Mouse (Mus musculus) neural tube, embryonic 14.5 days (tissue): Measurements from ENCODE around the gene Gpank1. TPM values are rescaled to one million over a fixed set of nuclear protein-coding genes. Genes with fewer than 3 reads are reported as not detected.

Experiments used
- ATAC-seq: fragments of 200-750 bp; cut with Nextera tagmentation; 2 replicates; pipeline ENCODE4 v1.8.0; 2017; ENCODE audit warnings: low read depth, mild to moderate bottlenecking, moderate TSS enrichment, moderate library complexity
- H3K27ac ChIP-seq: fragments of 300-500 bp; sonication (generic); 2 replicates; pipeline ENCODE4 v1.5.1; 2014; ENCODE audit warnings: low read depth, mild to moderate bottlenecking, control low read depth, low read length, moderate library complexity, mixed read lengths
- H3K27me3 ChIP-seq: fragments of 300-500 bp; sonication (generic); 2 replicates; pipeline ENCODE4 v1.6.1; 2014; ENCODE audit warnings: low read length; ENCODE audit not compliant: control insufficient read depth, insufficient read depth
- H3K36me3 ChIP-seq: fragments of 300-500 bp; sonication (generic); 2 replicates; pipeline ENCODE4 v1.6.1; 2014; ENCODE audit warnings: low read length, mixed read lengths; ENCODE audit not compliant: control insufficient read depth, insufficient read depth
- H3K4me1 ChIP-seq: fragments of 300-500 bp; sonication (generic); 2 replicates; pipeline ENCODE4 v1.6.1; 2014; ENCODE audit warnings: low read length; ENCODE audit not compliant: control insufficient read depth, insufficient read depth
- H3K4me2 ChIP-seq: fragments of 300-500 bp; sonication (generic); 2 replicates; pipeline ENCODE4 v1.6.1; 2014; ENCODE audit warnings: mild to moderate bottlenecking, low read depth, low read length, control low read depth
- H3K4me3 ChIP-seq: fragments of 300-500 bp; sonication (generic); 2 replicates; pipeline ENCODE4 v1.5.1; 2014; ENCODE audit warnings: low read depth, low read length, control low read depth, mixed read lengths
- H3K9ac ChIP-seq: fragments of 300-500 bp; sonication (generic); replicated peaks from 2 replicates; pipeline ENCODE4 v1.6.1; 2014; ENCODE audit warnings: low read depth, mild to moderate bottlenecking, control low read depth, low read length, mixed read lengths
- H3K9me3 ChIP-seq: fragments of 300-500 bp; sonication (generic); 2 replicates; pipeline ENCODE4 v1.6.1; 2016; ENCODE audit warnings: low read length; ENCODE audit not compliant: control insufficient read depth
- WGBS: fragments of 180-500 bp; shearing (Covaris S2); extraction: QIAGEN DNeasy Blood & Tissue Kit; methylation state at CpG from one replicate; pipeline ENCODE4 v1.1.7; 2014; 5-methylcytosine and 5-hydroxymethylcytosine counted together
- polyA plus RNA-seq: library from polyadenylated mRNA; unstranded; fragments of >200 nt; fragmentation: Nextera tagmentation; extraction: Ambion mirVana; gene quantifications from 2 replicates; pipeline ENCODE4 v1.2.1, GENCODE M21; 2014

Gene Gpank1
- polyA plus RNA-seq, 1 experiment from 2014 or later, result 22.2 TPM

- peaks cover 79% of the 10 kb centered on the region for H3K36me3 ChIP-seq
- H3K4me3 ChIP-seq, result no peak overlapping the region
- H3K27ac ChIP-seq, result no peak overlapping the region
- H3K9ac ChIP-seq, result no peak overlapping the region
- ATAC-seq, result no peak
- no peaks in the 10 kb centered on the region for H3K9me3 ChIP-seq
- H3K4me2 ChIP-seq, result no peak overlapping the region
- H3K4me1 ChIP-seq, result peaks cover 17% of the 10 kb centered on the region; the same call in 1 of the 2 replicates
- no peaks in the 10 kb centered on the region for H3K27me3 ChIP-seq
- WGBS, result 94% methylated on average over 16 of the region's 16 CpGs
These were observed 37.8 kb downstream of the Gpank1 start for GRCm38 (mm10) chr17:35158850-35159593.

- H3K4me2 ChIP-seq, result no peak overlapping the region
- no peaks in the 10 kb centered on the region for H3K9me3 ChIP-seq
- 85% methylated on average over 7 of the region's 7 CpGs for WGBS
- no peaks in the 10 kb centered on the region for H3K27me3 ChIP-seq
- no peak overlapping the region for H3K4me3 ChIP-seq
- peaks cover 17% of the 10 kb centered on the region; the same call in 1 of the 2 replicates for H3K4me1 ChIP-seq
- H3K9ac ChIP-seq, result no peak overlapping the region
- no peak overlapping the region for H3K27ac ChIP-seq
- no peak for ATAC-seq
- peaks cover 73% of the 10 kb centered on the region for H3K36me3 ChIP-seq
These were observed 38.4 kb downstream of the Gpank1 start for GRCm38 (mm10) chr17:35159638-35160037.

- ATAC-seq, result no peak
- no peaks in the 10 kb centered on the region for H3K27me3 ChIP-seq
- H3K4me2 ChIP-seq, result no peak overlapping the region
- no peak overlapping the region for H3K27ac ChIP-seq
- H3K9ac ChIP-seq, result no peak overlapping the region
- H3K4me1 ChIP-seq, result peaks cover 24% of the 10 kb centered on the region
- no peak overlapping the region for H3K4me3 ChIP-seq
- 75% methylated on average over 11 of the region's 11 CpGs for whole genome bisulfite sequencing
- H3K36me3 ChIP-seq, result peaks cover 55% of the 10 kb centered on the region
- no peaks in the 10 kb centered on the region for H3K9me3 ChIP-seq
These were observed 40.2 kb downstream of the Gpank1 start for GRCm38 (mm10) chr17:35161421-35161820.

GRCm38 (mm10) chr17:35162121-35162520 lies 40.9 kb downstream of the Gpank1 start:
- H3K27me3 ChIP-seq, result no peaks in the 10 kb centered on the region
- H3K9me3 ChIP-seq, result no peaks in the 10 kb centered on the region
- H3K4me1 ChIP-seq, result peaks cover 26% of the 10 kb centered on the region
- no peak for ATAC-seq
- no peak overlapping the region for H3K9ac ChIP-seq
- H3K36me3 ChIP-seq, result peaks cover 48% of the 10 kb centered on the region
- peak overlapping the region; percentile 89 for H3K4me2 ChIP-seq
- H3K4me3 ChIP-seq, result peak overlapping the region; percentile 89
- WGBS, result 79% methylated on average over 14 of the region's 14 CpGs
- H3K27ac ChIP-seq, result no peak overlapping the region

GRCm38 (mm10) chr17:35162730-35163129 lies 41.5 kb downstream of the Gpank1 start:
- 52% methylated on average over 12 of the region's 12 CpGs for WGBS
- peaks cover 42% of the 10 kb centered on the region for H3K36me3 ChIP-seq
- no peak overlapping the region for H3K27ac ChIP-seq

GRCm38 (mm10) chr17:35163326-35164081 lies 42.2 kb downstream of the Gpank1 start:
- Histone ChIP-seq H3K27ac (peak overlapping the region; percentile 92), H3K4me3 (peak overlapping the region; percentile 89)
- no peak for ATAC-seq

More at GRCm38 (mm10) chr17:35162730-35163129, 41.5 kb downstream of the Gpank1 start:
- H3K4me3 ChIP-seq, result peak overlapping the region; percentile 89
- no peak for ATAC-seq
- H3K4me2 ChIP-seq, result peak overlapping the region; percentile 89
- no peaks in the 10 kb centered on the region for H3K27me3 ChIP-seq
- H3K4me1 ChIP-seq, result peaks cover 26% of the 10 kb centered on the region
- no peaks in the 10 kb centered on the region for H3K9me3 ChIP-seq
- H3K9ac ChIP-seq, result peak overlapping the region; percentile 98

GRCm38 (mm10) chr17:35164218-35164567 lies 42.9 kb downstream of the Gpank1 start:
- WGBS, result 0% methylated on average over 26 of the region's 28 CpGs
- H3K27ac ChIP-seq, result peak overlapping the region; percentile 92

More at GRCm38 (mm10) chr17:35163326-35164081, 42.2 kb downstream of the Gpank1 start:
- H3K36me3 ChIP-seq, result peaks cover 35% of the 10 kb centered on the region
- peak overlapping the region; percentile 98 for H3K9ac ChIP-seq
- H3K4me1 ChIP-seq, result peaks cover 26% of the 10 kb centered on the region
- H3K27me3 ChIP-seq, result no peaks in the 10 kb centered on the region
- 12% methylated on average over 8 of the region's 8 CpGs for WGBS
- H3K9me3 ChIP-seq, result no peaks in the 10 kb centered on the region
- peak overlapping the region; percentile 89 for H3K4me2 ChIP-seq

GRCm38 (mm10) chr17:35164568-35165450 lies 43.6 kb downstream of the Gpank1 start, which contains the start of gene Prrc2a:
Prrc2a (minus strand) TSS chr17:35164897.
- under 1% methylated on average over 82 of the region's 89 CpGs for WGBS
- H3K4me3 ChIP-seq, result peak within 1 kb of the TSS; percentile 89
- ATAC-seq, result peak; percentile 92

More at GRCm38 (mm10) chr17:35164218-35164567, 42.9 kb downstream of the Gpank1 start:
- Histone ChIP-seq H3K27me3 (no peaks in the 10 kb centered on the region), H3K36me3 (peaks cover 28% of the 10 kb centered on the region), H3K4me3 (peak overlapping the region; percentile 89), H3K4me2 (peak overlapping the region; percentile 89), H3K9me3 (no peaks in the 10 kb centered on the region), H3K4me1 (peaks cover 26% of the 10 kb centered on the region), H3K9ac (peak overlapping the region; percentile 98)
- no peak; the same call in 1 of the 2 replicates for ATAC-seq

More at GRCm38 (mm10) chr17:35164568-35165450, 43.6 kb downstream of the Gpank1 start, which contains the start of gene Prrc2a:
- Histone ChIP-seq H3K27me3 (no peaks in the 10 kb centered on the region), H3K9ac (peak within 1 kb of the TSS; percentile 98), H3K4me1 (peaks cover 26% of the 10 kb centered on the region), H3K4me2 (peak within 1 kb of the TSS; percentile 89), H3K9me3 (no peaks in the 10 kb centered on the region), H3K36me3 (peaks cover 22% of the 10 kb centered on the region), H3K27ac (peak within 1 kb of the TSS; percentile 92)
